Mouse (Mus musculus): ENCODE data around the gene Etnk1. TPM values are rescaled to one million over a fixed set of nuclear protein-coding genes. Genes with fewer than 3 reads are reported as not detected.

Etnk1 gene
- total RNA-seq, 2 experiments from 2014 or later: 173 to 175 TPM

DNA sequence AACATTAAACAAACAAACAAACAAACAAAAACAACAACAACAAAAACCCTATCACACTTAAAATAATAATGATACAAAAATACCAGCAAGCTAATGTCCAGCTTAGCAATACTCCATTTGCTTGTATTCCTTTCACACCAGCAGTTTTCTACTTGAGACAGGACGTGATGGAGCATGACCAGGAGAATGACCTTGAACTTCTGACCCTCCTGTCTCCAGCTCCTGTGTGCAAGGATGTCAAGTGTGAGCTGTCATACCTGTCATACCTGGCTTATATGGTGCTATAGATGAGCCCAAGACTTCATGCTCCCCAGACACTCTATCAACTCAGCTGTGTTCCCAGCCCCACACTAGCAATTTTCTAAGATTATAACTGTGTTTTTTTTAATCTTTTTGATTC, 11.0 kb upstream of the Etnk1 start:
- no peak for DNase-seq (ENCODE audit: low spot score in 2 of 2)
- Histone ChIP-seq H3K4me3 (no peak overlapping the region), H3K27ac (no peak overlapping the region)
- TF ChIP-seq CTCF (conservative IDR thresholded peaks at IDR 0.05): no peak

DNA sequence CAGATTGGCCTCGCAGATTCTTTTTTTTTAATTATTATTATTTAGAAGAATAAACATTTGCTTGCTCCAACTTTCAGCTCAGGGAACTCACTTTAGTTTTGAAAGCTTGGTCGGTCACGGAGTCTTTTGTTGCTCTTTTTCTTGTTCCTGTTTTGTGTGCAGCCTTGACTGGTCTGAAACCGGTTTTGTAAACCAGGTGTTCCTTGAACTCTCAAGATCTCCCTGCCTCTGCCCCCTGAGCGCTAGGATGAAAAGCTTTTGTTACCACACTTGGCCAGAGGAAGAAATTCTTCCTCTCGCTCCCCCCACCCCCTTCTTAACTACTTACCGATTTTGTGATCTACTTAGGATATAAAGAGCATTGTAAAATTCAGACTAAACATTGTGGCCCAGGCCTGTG, 10.3 kb upstream of the Etnk1 start:
- no peak for DNase-seq (ENCODE audit: low spot score in 2 of 2)
- no peak for TF ChIP-seq CTCF (conservative IDR thresholded peaks at IDR 0.05)
- Histone ChIP-seq H3K4me3 (no peak overlapping the region), H3K27ac (no peak overlapping the region)

DNA sequence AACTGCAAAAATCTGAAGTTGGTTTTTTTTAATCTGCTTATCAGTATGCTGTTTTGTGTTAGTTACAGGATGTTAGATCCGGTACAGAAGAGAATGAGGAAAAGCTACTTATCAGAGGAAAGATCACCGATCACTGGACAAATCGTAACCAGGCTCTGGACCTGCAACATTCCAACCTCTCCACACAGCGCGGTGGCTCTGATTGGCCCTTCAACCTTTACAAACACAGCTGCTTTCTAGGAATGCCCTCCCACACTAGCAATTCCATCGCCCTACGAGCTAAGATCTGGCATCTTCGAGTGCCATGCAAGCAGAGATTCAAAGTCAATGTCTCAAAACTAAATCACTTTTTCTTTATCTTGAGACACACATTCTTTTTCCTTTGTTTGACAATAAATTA, 9.6 kb upstream of the Etnk1 start:
- DNase-seq (ENCODE audit: low spot score in 2 of 2): no peak
- H3K4me3 ChIP-seq: no peak overlapping the region
- H3K27ac ChIP-seq: no peak overlapping the region
- TF ChIP-seq CTCF (conservative IDR thresholded peaks at IDR 0.05): no peak

DNA sequence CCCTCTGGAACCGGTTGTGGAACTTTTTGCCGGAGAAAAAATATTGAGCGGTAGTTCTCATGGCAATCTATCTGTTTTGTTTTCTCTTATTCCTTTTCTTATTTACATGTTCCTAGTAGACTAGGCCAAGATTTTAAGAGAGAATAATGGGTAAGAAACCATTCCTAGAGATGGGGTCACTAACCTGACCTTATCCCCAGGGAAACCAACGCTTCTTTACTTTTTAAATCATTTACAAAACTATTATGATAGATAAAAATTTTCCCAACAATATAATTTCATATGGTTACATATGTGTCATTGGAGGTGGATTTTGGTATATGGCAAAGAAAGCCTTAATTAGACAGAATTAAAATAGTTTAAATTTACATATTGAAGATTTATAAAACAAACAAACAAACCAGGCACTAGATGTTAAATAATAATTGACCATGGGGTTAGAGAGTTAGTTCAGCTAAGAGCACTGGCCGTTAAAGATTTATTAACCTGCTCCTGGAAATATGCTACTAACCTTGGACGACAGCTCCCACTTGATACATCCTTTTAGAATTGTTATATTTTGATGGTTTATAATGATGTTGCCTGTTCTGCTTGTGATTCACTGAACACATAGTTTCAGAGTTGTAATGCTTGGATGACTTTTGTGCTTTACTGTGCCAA, 6.3 kb upstream of the Etnk1 start:
- no peak for DNase-seq (ENCODE audit: low spot score in 2 of 2)
- Histone ChIP-seq H3K27ac (no peak overlapping the region), H3K4me3 (no peak overlapping the region)
- TF ChIP-seq CTCF (conservative IDR thresholded peaks at IDR 0.05): no peak

DNA sequence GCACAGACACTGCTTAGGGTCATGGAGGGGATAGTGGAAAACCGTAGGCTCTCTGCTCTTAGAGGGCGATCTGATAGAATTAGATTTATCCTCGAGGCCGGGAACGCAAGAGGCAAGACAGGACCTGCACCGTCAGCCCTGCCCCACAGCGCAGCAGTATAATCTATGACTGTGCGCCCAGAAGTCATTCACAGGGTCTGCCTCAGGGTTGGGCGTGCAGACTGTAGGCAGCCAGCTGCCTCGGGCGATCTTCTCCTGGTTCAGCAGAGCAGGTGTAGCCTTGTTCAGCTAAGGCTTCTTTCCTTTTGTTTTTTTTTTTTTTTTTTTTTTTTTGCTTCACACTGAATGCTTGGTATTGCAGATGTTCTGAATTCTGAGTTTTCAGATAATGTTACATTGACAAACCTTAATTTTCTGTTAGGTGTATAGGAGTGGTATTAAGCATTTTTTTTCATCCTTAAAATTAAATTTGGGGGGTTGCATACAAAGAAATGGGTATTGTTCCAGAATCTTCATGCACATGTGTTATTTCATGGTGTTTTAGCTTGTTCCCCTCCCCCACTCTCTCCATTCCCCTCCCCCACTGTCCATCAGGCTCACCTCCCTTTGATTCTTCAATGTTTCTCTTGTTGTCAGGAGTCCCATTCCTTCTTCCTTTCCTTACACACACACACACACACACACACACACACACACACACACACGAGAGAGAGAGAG, 4.7 kb upstream of the Etnk1 start:
- H3K27ac ChIP-seq: no peak overlapping the region
- DNase-seq (ENCODE audit: low spot score in 2 of 2): no peak
- H3K4me3 ChIP-seq: no peak overlapping the region
- no peak for TF ChIP-seq CTCF (conservative IDR thresholded peaks at IDR 0.05)

DNA sequence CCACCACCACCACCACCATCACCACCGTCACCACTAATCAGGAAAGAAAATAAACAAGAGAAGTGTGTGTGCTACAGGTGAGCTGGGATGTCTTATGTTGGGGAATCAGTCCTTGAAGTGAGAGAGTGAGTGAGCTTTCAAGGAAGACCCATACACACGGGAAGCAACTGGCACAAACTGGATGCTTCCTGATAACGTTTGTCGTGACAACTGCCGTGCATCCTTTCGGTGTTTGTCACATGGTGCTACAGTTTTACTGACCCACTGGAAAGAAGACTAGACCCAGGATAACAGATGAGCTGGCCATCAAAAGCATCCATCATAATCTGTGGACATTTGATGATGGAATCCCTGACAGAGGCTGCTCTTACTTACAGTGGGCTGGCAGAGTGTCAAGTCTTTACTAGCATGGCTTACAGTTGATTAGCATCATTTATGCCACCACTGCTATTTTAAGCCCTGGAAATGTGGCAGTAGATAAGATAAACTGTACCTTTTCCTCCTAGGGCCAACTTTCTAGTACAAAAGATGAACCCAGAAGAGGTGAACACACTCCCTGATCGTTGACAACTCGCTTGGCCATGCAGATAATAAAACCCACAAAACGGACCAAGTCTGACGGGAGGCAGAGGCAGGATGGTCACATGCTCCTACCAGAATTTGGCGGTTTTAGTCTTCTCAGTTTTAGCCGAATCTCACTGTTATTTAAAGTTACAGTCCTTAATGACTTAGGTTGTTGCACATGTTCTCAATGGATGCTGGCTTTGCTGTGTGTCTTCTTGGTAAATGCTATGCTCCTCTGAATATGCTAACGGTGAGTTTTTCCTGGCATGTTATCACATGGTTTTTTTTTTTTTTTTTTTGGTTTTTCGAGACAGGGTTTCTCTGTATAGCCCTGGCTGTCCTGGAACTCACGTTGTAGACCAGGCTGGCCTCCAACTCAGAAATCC, 2.8 kb upstream of the Etnk1 start:
- TF ChIP-seq CTCF (conservative IDR thresholded peaks at IDR 0.05): no peak
- no peak overlapping the region for H3K27ac ChIP-seq
- H3K4me3 ChIP-seq: no peak overlapping the region

DNA sequence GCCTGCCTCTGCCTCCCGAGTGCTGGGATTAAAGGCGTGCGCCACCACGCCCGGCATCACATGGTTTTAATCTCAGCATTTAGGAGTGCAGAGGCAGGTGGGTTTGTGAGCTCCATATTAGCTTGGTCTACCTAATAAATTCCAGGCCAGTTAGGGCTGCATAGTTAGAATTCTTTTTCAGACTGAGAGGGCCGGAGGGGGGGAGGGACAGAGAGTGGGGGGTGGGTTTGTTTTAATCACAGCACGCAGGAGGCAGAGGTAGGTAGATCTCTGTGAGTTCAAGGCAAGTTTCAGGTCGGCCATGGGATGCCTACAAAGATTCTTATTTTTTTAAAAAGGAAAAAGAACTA, 2.1 kb upstream of the Etnk1 start:
- TF ChIP-seq CTCF (conservative IDR thresholded peaks at IDR 0.05): no peak
- no peak for DNase-seq (ENCODE audit: low spot score in 2 of 2)
- no peak overlapping the region for H3K27ac ChIP-seq
- no peak overlapping the region for H3K4me3 ChIP-seq

More for the DNA sequence above, 2.8 kb upstream of the Etnk1 start:
- no peak for DNase-seq (ENCODE audit: low spot score in 2 of 2)

DNA sequence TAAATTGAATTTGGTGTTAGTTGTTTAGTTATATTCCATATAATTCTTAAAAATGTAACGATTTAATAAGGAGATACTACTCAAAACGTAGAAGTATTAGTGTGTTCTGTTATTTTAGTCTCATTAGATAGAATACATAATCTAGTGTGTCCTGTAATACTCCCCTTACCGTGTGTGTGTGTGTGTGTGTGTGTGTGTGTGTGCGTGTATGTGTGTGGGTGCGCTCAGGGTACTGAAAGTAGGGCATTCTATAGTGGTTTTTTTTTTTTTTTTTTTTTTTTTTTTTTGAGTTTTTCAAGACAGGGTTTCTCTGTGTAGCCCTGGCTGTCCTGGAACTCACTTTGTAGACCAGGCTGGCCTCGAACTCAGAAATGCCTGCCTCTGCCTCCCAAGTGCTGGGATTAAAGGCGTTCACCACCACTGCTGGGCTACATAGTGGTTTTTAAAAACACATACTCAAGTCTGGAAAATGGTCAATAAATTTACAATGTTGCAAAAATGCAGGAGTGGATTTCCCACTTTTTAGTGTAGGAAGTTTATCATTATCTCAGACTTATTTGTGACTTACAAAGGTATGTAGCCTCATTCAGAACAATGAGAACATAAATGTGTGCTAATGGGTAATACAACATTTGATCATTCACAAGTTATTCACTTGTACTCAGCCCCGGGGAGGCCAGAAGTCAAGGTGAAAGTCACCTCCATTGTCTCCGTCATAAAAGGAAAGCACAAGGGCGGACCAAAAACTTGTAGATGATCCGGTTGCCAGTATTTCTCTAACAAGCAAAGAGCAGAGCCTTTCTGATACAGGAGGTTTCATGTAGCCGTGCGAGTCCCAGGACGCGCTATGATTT, 1.4 kb upstream of the Etnk1 start:
- no peak for TF ChIP-seq CTCF (conservative IDR thresholded peaks at IDR 0.05)
- H3K4me3 ChIP-seq: peak overlapping the region; percentile 85
- peak overlapping the region; percentile 96 for H3K27ac ChIP-seq
- DNase-seq (ENCODE audit: low spot score in 2 of 2): no peak

DNA sequence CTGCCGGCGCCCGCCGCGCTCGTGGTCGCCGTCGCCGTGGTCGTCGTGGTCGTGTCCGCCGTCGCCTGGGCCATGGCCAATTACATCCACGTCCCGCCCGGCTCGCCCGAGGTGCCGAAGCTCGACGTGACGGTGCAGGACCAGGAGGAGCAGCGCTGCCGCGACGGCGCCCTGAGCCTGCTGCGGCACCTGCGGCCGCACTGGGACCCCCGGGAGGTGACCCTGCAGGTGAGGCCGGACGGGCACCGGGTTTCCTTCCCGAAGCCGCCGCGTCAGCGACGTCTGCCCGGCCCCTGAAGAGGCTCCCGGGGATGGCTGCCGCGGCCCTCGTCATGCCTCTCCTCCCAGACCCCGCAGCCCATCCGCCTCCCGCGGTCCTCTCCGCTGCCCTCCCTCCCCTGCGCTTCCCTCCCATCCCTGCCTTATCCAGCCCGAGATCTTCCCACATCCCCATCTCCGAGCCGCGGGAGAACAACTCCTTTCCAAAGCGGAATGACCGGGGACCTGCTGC, 443 bp downstream of the Etnk1 start:
- H3K4me3 ChIP-seq: peak overlapping the region; percentile 85
- DNase-seq (ENCODE audit: low spot score in 2 of 2): peak in 1 of 2 experiments; percentile 38
- H3K27ac ChIP-seq: peak overlapping the region; percentile 96
- no peak for TF ChIP-seq CTCF (conservative IDR thresholded peaks at IDR 0.05)

DNA sequence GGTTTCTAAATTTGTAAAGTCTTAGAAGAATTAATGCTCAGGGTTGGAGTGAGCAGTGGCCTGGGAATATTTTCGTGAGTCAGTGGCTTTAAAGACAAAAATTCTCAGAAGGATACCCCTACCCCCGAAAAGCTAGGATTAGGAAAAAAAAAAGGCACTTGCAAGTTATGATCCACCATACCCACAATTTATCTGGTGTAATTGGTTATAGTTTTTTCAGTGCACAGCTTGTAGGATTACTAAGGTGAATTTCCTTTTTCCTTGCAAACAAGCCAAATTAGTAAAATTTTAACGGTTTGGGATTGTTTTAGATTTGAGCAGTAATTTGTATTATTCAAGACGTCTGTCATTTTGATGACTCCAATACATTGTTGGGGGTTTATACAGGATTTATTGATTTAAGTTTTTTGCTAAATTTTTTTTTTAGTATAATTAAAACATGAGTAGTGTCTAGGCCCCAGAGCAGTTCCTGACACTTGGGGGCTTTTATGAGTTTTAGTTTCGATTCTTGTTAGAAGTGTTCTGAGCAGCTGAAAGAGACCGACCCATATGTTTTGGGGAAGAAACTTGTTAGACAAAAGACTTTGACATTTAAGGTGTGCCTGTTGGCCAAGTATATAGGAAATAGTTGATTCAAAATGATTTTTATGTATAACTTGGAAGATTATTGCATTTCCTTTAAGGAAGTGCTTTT, 1.1 kb downstream of the Etnk1 start:
- DNase-seq (ENCODE audit: low spot score in 2 of 2): no peak
- peak overlapping the region; percentile 96 for H3K27ac ChIP-seq
- peak overlapping the region; percentile 85 for H3K4me3 ChIP-seq
- no peak for TF ChIP-seq CTCF (conservative IDR thresholded peaks at IDR 0.05)

DNA sequence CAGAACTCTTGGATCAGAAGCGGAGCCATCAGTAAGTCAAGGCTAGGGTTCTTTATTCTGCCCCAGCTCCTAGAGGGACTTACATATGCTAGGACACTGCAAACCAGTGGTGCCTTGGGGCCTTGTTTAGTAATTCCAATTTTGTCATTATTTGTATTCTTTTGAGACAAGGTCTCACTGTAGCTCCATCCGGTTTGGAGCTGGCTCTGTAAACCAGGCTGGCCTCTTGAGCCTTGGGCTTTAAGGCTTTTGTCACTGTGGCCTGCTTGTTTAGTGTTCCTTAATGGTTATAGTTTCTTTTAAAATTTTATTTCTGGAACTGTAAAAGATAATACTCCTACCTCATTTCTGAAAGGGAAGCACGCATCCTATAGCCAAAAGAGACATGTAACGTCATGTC, 2.4 kb downstream of the Etnk1 start:
- H3K27ac ChIP-seq: no peak overlapping the region
- DNase-seq (ENCODE audit: low spot score in 2 of 2): no peak
- H3K4me3 ChIP-seq: peak overlapping the region; percentile 85; the same call in 1 of the 2 replicates
- no peak for TF ChIP-seq CTCF (conservative IDR thresholded peaks at IDR 0.05)

Data from layer of hippocampus, adult 2 months (tissue).